Mouse (Mus musculus) adrenal gland, postnatal 4 days (tissue): ENCODE results near the gene Zfp385c. TPM values are rescaled to one million over a fixed set of nuclear protein-coding genes. Genes with fewer than 3 reads are reported as not detected.
A peak's percentile ranks its signal among the peaks of the same experiment; 100 is the strongest.

Experiments used
- DNase-seq, 2 experiments: peaks; one replicate each; pipeline ENCODE4 v3.0.0; 2021 to 2022; ENCODE audit warnings: low spot score in 2 of 2, mixed read lengths in 2 of 2
- total RNA-seq, 2 experiments: library from RNA; stranded (reverse); gene quantifications; 2 replicates each; pipeline ENCODE4 v1.2.3; 2021

Zfp385c gene
- total RNA-seq, 2 experiments from 2014 or later, result 0.59 to 0.64 TPM

GRCm38 (mm10) chr11:100718866-100719265, 26.6 kb upstream of the Zfp385c start:
- no peak for DNase-seq

GRCm38 (mm10) chr11:100718462-100718861, 26.2 kb upstream of the Zfp385c start:
- DNase-seq, result no peak

- DNase-seq, result no peak
Observed at GRCm38 (mm10) chr11:100716649-100717048, 24.4 kb upstream of the Zfp385c start.

- DNase-seq, result no peak
Observed at GRCm38 (mm10) chr11:100714948-100715347, 22.7 kb upstream of the Zfp385c start.

GRCm38 (mm10) chr11:100714534-100714915, 22.3 kb upstream of the Zfp385c start:
- peak in 1 of 2 experiments; percentile 62 for DNase-seq

GRCm38 (mm10) chr11:100713735-100714533, 21.7 kb upstream of the Zfp385c start, which contains the start of gene Hspb9:
Hspb9 (plus strand) TSS chr11:100713850.
- peak in 1 of 2 experiments; percentile 52 for DNase-seq

- DNase-seq, result no peak
Observed at GRCm38 (mm10) chr11:100713174-100713573, 20.9 kb upstream of the Zfp385c start.

GRCm38 (mm10) chr11:100711783-100712615, 19.7 kb upstream of the Zfp385c start, which contains the start of gene Kat2a:
Kat2a (minus strand) TSS chr11:100712465.
- DNase-seq, result peak; percentile 61 to 67

- no peak for DNase-seq
Observed at GRCm38 (mm10) chr11:100710977-100711376, 18.7 kb upstream of the Zfp385c start.

- no peak for DNase-seq
Observed at GRCm38 (mm10) chr11:100710528-100710927, 18.3 kb upstream of the Zfp385c start.

GRCm38 (mm10) chr11:100709201-100709810, 17.1 kb upstream of the Zfp385c start:
- DNase-seq, result no peak

- no peak for DNase-seq
Observed at GRCm38 (mm10) chr11:100705095-100705747, 13.0 kb upstream of the Zfp385c start.

GRCm38 (mm10) chr11:100703851-100704531, 11.7 kb upstream of the Zfp385c start, which contains the start of gene Dhx58:
Dhx58 (minus strand) TSS chr11:100704271.
- no peak for DNase-seq

GRCm38 (mm10) chr11:100703366-100703765, 11.1 kb upstream of the Zfp385c start:
- DNase-seq, result no peak

- DNase-seq, result no peak
Observed at GRCm38 (mm10) chr11:100702906-100703305, 10.7 kb upstream of the Zfp385c start.

GRCm38 (mm10) chr11:100702081-100702851, 10.0 kb upstream of the Zfp385c start:
- no peak for DNase-seq

GRCm38 (mm10) chr11:100701301-100701700, 9.0 kb upstream of the Zfp385c start:
- peak in 1 of 2 experiments; percentile 47 for DNase-seq

- no peak for DNase-seq
Observed at GRCm38 (mm10) chr11:100700710-100701109, 8.5 kb upstream of the Zfp385c start.

- no peak for DNase-seq
Observed at GRCm38 (mm10) chr11:100697921-100698320, 5.7 kb upstream of the Zfp385c start.
